Mouse (Mus musculus) myocyte (in vitro differentiated cells): ENCODE measurements at regions not wholly inside any gene's neighbourhood (a gene's known extent, or its start where the extent isn't known, plus 50 kb on each side); places are given as distances from the start of the nearest gene placed in this dataset.

Source experiments
- H3K27me3 ChIP-seq: one replicate; pipeline ENCODE4 v1.6.1; 2011; ENCODE audit not compliant: control insufficient read depth, insufficient read depth, insufficient read length
- H3K36me3 ChIP-seq: one replicate; pipeline ENCODE4 v1.6.1; 2011; ENCODE audit not compliant: control insufficient read depth, insufficient read depth
- H3K4me2 ChIP-seq: one replicate; pipeline ENCODE4 v1.6.1; 2011; ENCODE audit warnings: low read depth, control low read depth
- H3K4me3 ChIP-seq: one replicate; pipeline ENCODE4 v1.5.1; 2011; ENCODE audit warnings: mild to moderate bottlenecking, control low read depth, moderate library complexity
- H3K79me2 ChIP-seq: one replicate; pipeline ENCODE4 v1.6.1; 2011; ENCODE audit not compliant: control insufficient read depth, insufficient read depth
- H3ac ChIP-seq: one replicate; pipeline ENCODE4 v1.6.1; 2011; ENCODE audit not compliant: control insufficient read depth, insufficient read length
- CEBPB ChIP-seq: IDR thresholded peaks from 2 replicates; pipeline ENCODE4 v1.6.1; 2011; ENCODE audit warnings: mild to moderate bottlenecking, moderate library complexity; ENCODE audit not compliant: poor library complexity, insufficient read depth, severe bottlenecking
- E2F4 ChIP-seq: IDR thresholded peaks from one replicate; pipeline ENCODE4 v1.6.1; 2011; ENCODE audit warnings: mild to moderate bottlenecking, control low read depth, moderate library complexity; ENCODE audit not compliant: insufficient read depth
- MAX ChIP-seq: IDR thresholded peaks from one replicate; pipeline ENCODE4 v1.6.1; 2011; ENCODE audit warnings: low read depth, mild to moderate bottlenecking, control low read depth
- MYOD1 ChIP-seq, 3 experiments: IDR thresholded peaks; one replicate each; pipeline ENCODE4 v1.6.1; 2011; ENCODE audit warnings: control low read depth in 2 of 3, low read depth in 2 of 3, mild to moderate bottlenecking in 2 of 3, moderate library complexity in 1 of 3; ENCODE audit not compliant: insufficient read length in 2 of 3, control insufficient read depth in 1 of 3
- MYOG ChIP-seq, 3 experiments: IDR thresholded peaks; one replicate each; pipeline ENCODE4 v1.6.1; 2011; ENCODE audit warnings: control low read depth in 2 of 3, low read depth in 2 of 3, mild to moderate bottlenecking in 2 of 3; ENCODE audit not compliant: insufficient read length in 2 of 3, control insufficient read depth in 1 of 3, insufficient read depth in 1 of 3
- POLR2A ChIP-seq: IDR thresholded peaks from one replicate; pipeline ENCODE4 v1.6.1; 2011; ENCODE audit warnings: low read depth, mild to moderate bottlenecking, control low read depth, moderate library complexity; ENCODE audit not compliant: insufficient read length
- POLR2AphosphoS2 ChIP-seq: IDR thresholded peaks from one replicate; pipeline ENCODE4 v1.6.1; 2011; ENCODE audit warnings: low read depth, control low read depth; ENCODE audit not compliant: insufficient read length
- REST ChIP-seq: IDR thresholded peaks from one replicate; pipeline ENCODE4 v1.6.1; 2011; ENCODE audit warnings: mild to moderate bottlenecking, control low read depth, moderate library complexity; ENCODE audit not compliant: insufficient read depth, insufficient read length
- SRF ChIP-seq: IDR thresholded peaks from one replicate; pipeline ENCODE4 v1.6.1; 2011; ENCODE audit warnings: low read depth; ENCODE audit not compliant: control insufficient read depth, insufficient read length
- TCF12 ChIP-seq: IDR thresholded peaks from one replicate; pipeline ENCODE4 v1.6.1; 2011; ENCODE audit warnings: mild to moderate bottlenecking, control low read depth; ENCODE audit not compliant: poor library complexity, insufficient read depth, severe bottlenecking
- TCF3 ChIP-seq: IDR thresholded peaks from one replicate; pipeline ENCODE4 v1.6.1; 2011; ENCODE audit warnings: low read depth, control low read depth; ENCODE audit not compliant: insufficient read length
- USF1 ChIP-seq: IDR thresholded peaks from one replicate; pipeline ENCODE4 v1.6.1; 2011; ENCODE audit warnings: low read depth, mild to moderate bottlenecking, control low read depth, moderate library complexity

GRCm38 (mm10) chr13:78977224-78977780, 777.7 kb upstream of the Nr2f1 start:
- no peak overlapping the region for H3K4me3 ChIP-seq
- H3K79me2 ChIP-seq = no peaks in the 10 kb centered on the region
- no peaks in the 10 kb centered on the region for H3K36me3 ChIP-seq

GRCm38 (mm10) chr13:78938351-78938741, 738.8 kb upstream of the Nr2f1 start:
- Histone ChIP-seq H3ac (no peak overlapping the region), H3K4me2 (no peak overlapping the region), H3K4me3 (no peak overlapping the region), H3K79me2 (no peaks in the 10 kb centered on the region), H3K36me3 (no peaks in the 10 kb centered on the region), H3K27me3 (no peaks in the 10 kb centered on the region)
- no peak for TF ChIP-seq TCF3
- TF ChIP-seq MAX = no peak
- no peak for TF ChIP-seq REST
- no peak for TF ChIP-seq MYOG (IDR thresholded peaks at IDR 0.05; ENCODE audit: control insufficient read depth in 1 of 3, insufficient read depth in 1 of 3, insufficient read length in 2 of 3, low read depth in 2 of 3)
- no peak for TF ChIP-seq MYOD1 (IDR thresholded peaks at IDR 0.05; ENCODE audit: control insufficient read depth in 1 of 3, insufficient read length in 2 of 3, low read depth in 2 of 3)
- no peak for TF ChIP-seq USF1
- no peak for TF ChIP-seq POLR2A
- TF ChIP-seq E2F4 = no peak
- TF ChIP-seq SRF = no peak

More at GRCm38 (mm10) chr13:78977224-78977780, 777.7 kb upstream of the Nr2f1 start:
- Histone ChIP-seq H3ac (no peak overlapping the region), H3K4me2 (peak overlapping the region; percentile 42), H3K27me3 (no peaks in the 10 kb centered on the region)
- TF ChIP-seq POLR2A (no peak), CEBPB (0 out of 2 replicates have a peak, but pooled peaks have one; percentile 15)

GRCm38 (mm10) chr13:78937389-78938350, 738.1 kb upstream of the Nr2f1 start:
- TF ChIP-seq MYOG (IDR thresholded peaks at IDR 0.05; ENCODE audit: control insufficient read depth in 1 of 3, insufficient read depth in 1 of 3, insufficient read length in 2 of 3, low read depth in 2 of 3) (no peak), MAX (no peak), POLR2AphosphoS2 (no peak), SRF (no peak), REST (no peak), USF1 (no peak), TCF3 (no peak), TCF12 (no peak), POLR2A (no peak), E2F4 (no peak), MYOD1 (IDR thresholded peaks at IDR 0.05; ENCODE audit: control insufficient read depth in 1 of 3, insufficient read length in 2 of 3, low read depth in 2 of 3) (no peak), CEBPB (no peak)
- H3K4me2 ChIP-seq = no peak overlapping the region
- no peak overlapping the region for H3ac ChIP-seq

GRCm38 (mm10) chr13:78935990-78936650, 736.6 kb upstream of the Nr2f1 start:
- TF ChIP-seq TCF12 = no peak
- no peak for TF ChIP-seq POLR2AphosphoS2
- no peak for TF ChIP-seq REST
- TF ChIP-seq CEBPB = no peak
- TF ChIP-seq MYOD1 (IDR thresholded peaks at IDR 0.05; ENCODE audit: control insufficient read depth in 1 of 3, insufficient read length in 2 of 3, low read depth in 2 of 3) = no peak
- no peak for TF ChIP-seq USF1
- TF ChIP-seq POLR2A = no peak
- TF ChIP-seq TCF3 = no peak
- no peak for TF ChIP-seq SRF
- TF ChIP-seq E2F4 = no peak
- TF ChIP-seq MAX = no peak
- TF ChIP-seq MYOG (IDR thresholded peaks at IDR 0.05; ENCODE audit: control insufficient read depth in 1 of 3, insufficient read depth in 1 of 3, insufficient read length in 2 of 3, low read depth in 2 of 3) = no peak
- Histone ChIP-seq H3K79me2 (no peaks in the 10 kb centered on the region), H3ac (no peak overlapping the region), H3K36me3 (no peaks in the 10 kb centered on the region), H3K4me3 (no peak overlapping the region), H3K27me3 (no peaks in the 10 kb centered on the region), H3K4me2 (no peak overlapping the region)

More at GRCm38 (mm10) chr13:78937389-78938350, 738.1 kb upstream of the Nr2f1 start:
- no peaks in the 10 kb centered on the region for H3K36me3 ChIP-seq
- H3K79me2 ChIP-seq = no peaks in the 10 kb centered on the region
- H3K27me3 ChIP-seq = no peaks in the 10 kb centered on the region
- H3K4me3 ChIP-seq = no peak overlapping the region
